Comparison of ENCODE assay signal across 15 mouse cellular contexts in genomic region chr19:46463446-46463845, GRCm38 (mm10).
"Had no signal": no experiment of that assay in that cellular context is flagged by ENCODE, and none has a peak within 500 bp of the region (broad histone marks: within the 10 kb centered on the region; RNA-seq: fewer than 3 reads in every experiment).

No protein-coding gene starts in this region.

- H3K4me2 ChIP-seq: limb, embryonic 13.5 days; liver, embryonic 12.5 days; neural tube, embryonic 15.5 days had no signal

- DNase-seq: kidney, postnatal 14 days; left cerebral cortex, postnatal 4 days; lung, adult 2 months; lung, postnatal 10 days; lung, postnatal 4 days; midbrain, embryonic 14.5 days; right cerebral cortex, adult 18-20 months; right cerebral cortex, postnatal 25 days; thymus, adult 18-20 months; thymus, postnatal 14 days had no signal

- ATAC-seq: liver, embryonic 12.5 days had no signal

- H3K27me3 ChIP-seq: limb, embryonic 13.5 days; liver, embryonic 12.5 days; neural tube, embryonic 15.5 days had no signal

- H3K4me1 ChIP-seq: limb, embryonic 13.5 days; neural tube, embryonic 15.5 days had no signal

- H3K9ac ChIP-seq: limb, embryonic 13.5 days; liver, embryonic 12.5 days; neural tube, embryonic 15.5 days had no signal

- H3K4me3 ChIP-seq: limb, embryonic 13.5 days; liver, embryonic 12.5 days; midbrain, embryonic 10.5 days; myocyte; neural tube, embryonic 15.5 days had no signal

- H3K27ac ChIP-seq: limb, embryonic 13.5 days; midbrain, embryonic 10.5 days; neural tube, embryonic 15.5 days had no signal

- H3K9me3 ChIP-seq: limb, embryonic 13.5 days; liver, embryonic 12.5 days; midbrain, embryonic 10.5 days; neural tube, embryonic 15.5 days had no signal
